Mouse (Mus musculus) cerebellum, postnatal 4 days (tissue): Measurements from ENCODE around the gene Lrrk1.

Experiments used
- DNase-seq, 2 experiments: peaks; one replicate each; pipeline ENCODE4 v3.0.0; 2022; ENCODE audit warnings: low spot score in 2 of 2, mixed read lengths in 1 of 2

Gene Lrrk1

GRCm38 (mm10) chr7:66387813-66388521 is at the start of gene Lrrk1:
Gene Lrrk1 (minus strand): TSS chr7:66388350.
- peak in 1 of 2 experiments; percentile 28 for DNase-seq

- peak in 1 of 2 experiments; percentile 77 for DNase-seq
These were observed 46.3 kb upstream of the Lrrk1 start for GRCm38 (mm10) chr7:66434453-66434935.

DNA sequence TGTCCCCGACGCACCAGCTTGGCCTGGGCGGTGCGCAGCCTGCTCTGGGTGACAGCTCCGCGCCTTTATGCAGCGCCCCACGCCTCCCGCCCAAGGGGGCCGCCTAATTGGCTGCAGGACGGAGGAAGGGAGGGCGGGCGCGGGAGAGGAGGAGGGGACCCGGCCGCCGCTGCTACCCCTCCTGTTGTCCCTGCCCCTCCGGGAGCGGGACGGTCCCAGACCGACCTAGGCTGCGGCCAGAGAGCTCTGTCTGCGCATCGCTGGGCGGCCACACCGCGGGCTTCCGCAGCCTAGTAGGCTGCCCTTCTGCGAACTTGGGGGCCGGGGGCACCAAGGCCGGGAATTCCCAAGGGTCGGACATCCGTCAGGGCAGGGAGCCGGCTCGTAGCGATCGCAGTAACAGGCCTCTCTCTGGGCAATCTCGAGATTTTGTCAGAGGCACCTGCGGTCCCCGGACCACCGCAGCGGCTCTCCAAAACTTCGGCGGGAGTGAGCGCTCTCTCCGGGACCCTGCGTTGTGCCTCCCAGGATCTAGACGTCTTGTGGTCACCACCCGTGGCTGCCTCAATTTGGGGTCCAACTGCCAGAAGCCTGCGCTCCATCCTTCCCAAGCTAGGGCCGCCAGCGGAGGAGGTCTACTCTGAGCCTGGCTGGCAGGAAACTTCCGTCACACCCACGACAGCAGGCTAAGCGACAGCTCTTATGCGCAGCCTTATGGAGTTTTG is 39.4 kb upstream of the Lrrk1 start, which contains the start of gene Aldh1a3:
Gene Aldh1a3 (minus strand): TSS at position 81 of the 725 bp plus-strand sequence.
- DNase-seq, result no peak

- no peak for DNase-seq
These were observed 38.9 kb upstream of the Lrrk1 start for GRCm38 (mm10) chr7:66427053-66427436.

- no peak for DNase-seq
These were observed 33.8 kb upstream of the Lrrk1 start for GRCm38 (mm10) chr7:66421903-66422302.

GRCm38 (mm10) chr7:66418981-66419380 is 30.8 kb upstream of the Lrrk1 start:
- no peak for DNase-seq

- no peak for DNase-seq
These were observed 28.7 kb upstream of the Lrrk1 start for GRCm38 (mm10) chr7:66416829-66417228.

DNA sequence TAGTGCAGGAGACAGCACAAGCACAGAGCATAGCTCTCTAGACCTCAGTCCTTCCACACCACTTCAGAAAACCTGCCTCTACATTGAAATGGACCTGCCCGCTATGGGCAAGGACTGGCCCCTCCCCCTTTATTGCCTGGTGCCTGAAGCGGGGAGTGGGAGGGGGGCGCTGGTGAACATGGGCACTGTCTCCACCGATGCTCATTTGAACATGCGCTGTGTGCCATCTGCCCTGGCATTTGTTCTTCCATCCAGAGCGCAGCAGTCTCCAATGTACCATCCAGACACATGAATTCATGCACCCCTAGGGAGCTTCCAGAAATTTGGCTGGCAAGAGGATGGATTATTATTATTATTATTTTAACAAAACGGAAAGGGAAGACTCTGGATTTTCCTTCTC is 24.9 kb upstream of the Lrrk1 start:
- DNase-seq, result peak in 1 of 2 experiments; percentile 22

DNA sequence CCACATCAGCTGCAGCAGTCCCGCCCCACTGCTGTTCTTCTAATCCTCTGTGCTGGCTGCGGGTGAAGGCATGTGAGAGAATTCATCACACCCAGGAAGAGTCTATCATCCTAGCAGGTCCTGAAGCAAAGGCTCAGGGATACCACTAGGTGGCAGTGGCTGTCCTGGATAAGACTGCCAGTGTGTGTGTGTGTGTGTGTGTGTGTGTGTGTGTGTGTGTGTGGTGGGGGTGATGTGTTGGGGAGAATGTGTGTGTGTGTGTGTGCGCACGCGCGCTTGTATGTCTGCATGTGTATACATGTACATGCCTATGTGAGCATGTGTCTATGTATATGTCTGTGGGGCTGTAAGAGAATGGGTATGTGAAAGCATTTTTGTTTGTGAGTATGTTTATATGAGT is 21.3 kb upstream of the Lrrk1 start:
- DNase-seq, result peak in 1 of 2 experiments; percentile 53

DNA sequence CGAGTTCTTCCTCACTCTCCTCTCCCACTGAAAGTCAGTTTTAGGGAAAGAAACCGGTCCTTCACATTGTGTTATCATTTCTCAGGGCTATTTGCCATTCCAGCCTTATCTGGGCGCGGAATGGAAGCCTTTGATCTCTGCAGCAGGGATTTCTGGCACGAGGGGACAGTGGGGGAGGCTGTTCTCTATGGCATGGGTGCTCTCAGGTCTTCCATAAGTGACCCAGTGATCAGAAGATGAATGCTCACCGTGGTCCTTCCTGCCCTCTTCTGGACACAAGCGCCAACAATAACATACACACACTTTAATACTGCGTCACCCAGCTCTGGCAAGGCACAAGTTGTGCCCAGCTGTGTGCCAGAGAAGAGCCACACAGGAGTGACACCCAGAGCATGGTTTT is 18.8 kb upstream of the Lrrk1 start:
- DNase-seq, result no peak

- no peak for DNase-seq
These were observed 18.0 kb upstream of the Lrrk1 start for GRCm38 (mm10) chr7:66405951-66406721.

- no peak for DNase-seq
These were observed 17.4 kb upstream of the Lrrk1 start for GRCm38 (mm10) chr7:66405541-66405940.

DNA sequence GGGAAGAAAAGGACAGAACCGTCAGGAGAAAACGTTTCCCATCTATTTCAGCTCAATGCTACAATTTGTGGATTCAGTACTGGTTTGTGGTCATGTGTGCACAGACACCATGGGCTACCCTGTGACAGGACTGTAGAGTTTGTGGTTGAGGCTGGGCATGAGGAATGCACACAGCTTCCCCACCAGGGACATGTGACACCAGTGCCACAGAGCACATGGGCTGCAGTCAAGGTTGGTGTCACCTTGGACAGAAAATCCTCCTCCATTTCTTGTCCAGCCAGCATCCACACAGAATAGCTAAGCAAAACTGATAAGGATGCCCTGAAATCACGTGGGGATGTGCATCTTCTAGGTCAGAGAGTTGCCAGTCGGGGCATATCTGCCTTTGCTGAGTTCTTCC is 16.7 kb upstream of the Lrrk1 start:
- no peak for DNase-seq

GRCm38 (mm10) chr7:66404141-66404540 is 16.0 kb upstream of the Lrrk1 start:
- no peak for DNase-seq

DNA sequence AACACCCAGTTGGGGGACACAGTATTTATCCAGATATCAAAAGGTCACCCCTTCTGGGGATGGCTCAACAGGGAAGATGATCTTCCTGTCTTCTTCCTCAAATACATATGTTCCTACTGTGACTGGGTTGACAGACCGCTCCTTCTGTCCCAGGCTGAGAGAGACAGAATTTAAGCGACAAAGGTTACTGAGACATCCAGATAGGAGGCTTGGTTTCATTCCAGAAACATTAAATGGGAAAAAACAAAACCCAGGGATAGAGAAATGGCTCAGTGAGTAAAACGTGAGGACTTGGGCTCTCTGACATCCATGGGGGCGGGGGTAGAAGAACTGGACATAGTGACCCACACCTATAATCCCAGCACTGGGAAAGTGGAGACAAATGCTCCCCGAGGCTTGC is 14.7 kb upstream of the Lrrk1 start:
- DNase-seq, result no peak

DNA sequence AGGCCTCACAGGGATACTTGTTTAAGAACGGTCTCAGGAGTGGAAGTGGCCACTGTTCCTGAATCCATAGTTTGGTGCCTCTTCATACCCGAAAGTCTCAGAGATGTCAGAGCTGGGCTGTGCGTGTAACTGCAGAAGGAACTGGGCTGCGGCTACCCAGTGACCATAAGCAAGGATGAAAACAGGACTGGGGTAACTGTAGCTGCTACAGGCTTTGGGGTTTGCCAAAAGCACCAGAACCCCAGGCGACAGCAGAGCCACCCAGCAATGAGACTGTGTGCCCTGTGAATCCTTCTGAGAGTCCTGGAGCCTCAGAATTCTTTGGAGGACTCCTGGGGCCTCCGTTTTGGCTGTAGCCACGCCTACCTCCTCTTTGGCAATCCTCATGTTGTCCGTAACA is 13.5 kb upstream of the Lrrk1 start:
- DNase-seq, result no peak

GRCm38 (mm10) chr7:66397288-66397687 is 9.1 kb upstream of the Lrrk1 start:
- no peak for DNase-seq

GRCm38 (mm10) chr7:66388621-66389532 is 727 bp upstream of the Lrrk1 start:
- peak in 1 of 2 experiments; percentile 44 for DNase-seq

DNA sequence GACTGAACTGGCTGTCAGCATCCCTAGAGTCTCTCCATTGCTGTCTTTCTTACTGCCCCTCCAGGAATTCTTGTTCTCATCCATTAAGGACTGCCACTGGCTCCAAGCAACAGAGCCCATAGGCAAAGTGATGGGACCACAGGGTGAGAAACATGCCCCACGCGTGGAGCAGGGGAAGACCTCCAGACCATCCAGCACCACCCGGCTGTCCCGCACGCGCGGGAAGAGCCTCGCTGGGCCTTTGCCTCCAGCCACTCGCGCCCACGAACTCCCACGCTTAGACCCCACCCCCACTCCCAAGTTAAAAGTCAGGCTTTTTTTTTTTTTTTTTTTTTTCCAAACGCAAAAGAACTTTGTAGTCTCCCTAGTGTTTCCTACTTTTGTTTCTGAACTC is 734 bp downstream of the Lrrk1 start:
- DNase-seq, result no peak

- DNase-seq, result no peak
These were observed 1.7 kb downstream of the Lrrk1 start for GRCm38 (mm10) chr7:66386411-66386810.

- DNase-seq, result no peak
These were observed 2.3 kb downstream of the Lrrk1 start for GRCm38 (mm10) chr7:66385826-66386225.
